ENCODE assay signal across 8 mouse cellular contexts in genomic region chr12:87471964-87472786, GRCm38 (mm10). TPM values are rescaled to one million over a fixed set of nuclear protein-coding genes. Genes with fewer than 3 reads are reported as not detected.
DNase-seq lines count a peak whose midpoint lies in the region; ATAC-seq lines count a peak whose summit lies in the region.

Gene Snw1 (minus strand): TSS chr12:87472274.

- peaks cover 11% of the 10 kb centered on the region for H3K4me1 ChIP-seq in heart, embryonic 10.5 days
- peaks cover 15% of the 10 kb centered on the region for H3K4me1 ChIP-seq in kidney, embryonic 15.5 days

- ATAC-seq in erythroblast, adult 5-6 weeks (replicated peaks; ENCODE audit: low FRiP score, poor library complexity, severe bottlenecking): peak; percentile 96
- ATAC-seq in kidney, embryonic 15.5 days (replicated peaks; ENCODE audit: low FRiP score): peak; percentile 97
- peak; percentile 96 for ATAC-seq in monocyte, adult 5-6 weeks (replicated peaks; ENCODE audit: insufficient number of reproducible peaks, low FRiP score, low TSS enrichment, poor library complexity, severe bottlenecking)

- peak; percentile 93 for DNase-seq in B cell, adult 2 months
- peak; percentile 98 for DNase-seq in brain, adult 2 months (ENCODE audit: low read depth, low spot score)
- peak; percentile 97 for DNase-seq in heart, embryonic 10.5 days (ENCODE audit: low spot score)
- peak; percentile 94 for DNase-seq in liver
- peak; percentile 88 to 95 for DNase-seq in spleen, postnatal 4 days (ENCODE audit: low spot score in 2 of 2)

- H3K36me3 ChIP-seq in heart, embryonic 10.5 days: peaks cover 17% of the 10 kb centered on the region
- peaks cover 26% of the 10 kb centered on the region for H3K36me3 ChIP-seq in kidney, embryonic 15.5 days

- 3% methylated on average over 45 of the region's 45 CpGs for WGBS in heart, embryonic 10.5 days
- WGBS in kidney, embryonic 15.5 days: 3% methylated on average over 45 of the region's 45 CpGs

- H3K4me3 ChIP-seq in heart, embryonic 10.5 days: peak within 1 kb of the TSS; percentile 82
- H3K4me3 ChIP-seq in kidney, embryonic 15.5 days (replicated peaks): peak within 1 kb of the TSS; percentile 74

- peak within 1 kb of the TSS; percentile 80 for H3K9ac ChIP-seq in kidney, embryonic 15.5 days

- peak within 1 kb of the TSS; percentile 93 for H3K27ac ChIP-seq in heart, embryonic 10.5 days
- peak within 1 kb of the TSS; percentile 91 for H3K27ac ChIP-seq in kidney, embryonic 15.5 days

- H3K9me3 ChIP-seq in heart, embryonic 10.5 days: no peaks in the 10 kb centered on the region
- H3K9me3 ChIP-seq in kidney, embryonic 15.5 days (replicated peaks): no peaks in the 10 kb centered on the region

- no peaks in the 10 kb centered on the region for H3K27me3 ChIP-seq in heart, embryonic 10.5 days (ENCODE audit: insufficient read depth, poor library complexity, severe bottlenecking)
- H3K27me3 ChIP-seq in kidney, embryonic 15.5 days: no peaks in the 10 kb centered on the region

- peak within 1 kb of the TSS; percentile 61 for H3K4me2 ChIP-seq in kidney, embryonic 15.5 days

RNA-seq across cellular contexts. Expression of gene Snw1, which starts in this region (rescaled TPM):
- total RNA-seq in erythroblast, adult 5-6 weeks (2015; ENCODE audit: low replicate concordance): 12.1 and 13.8 TPM in 2 replicates
- total RNA-seq in erythroblast, adult 5-6 weeks (2017; ENCODE audit: low replicate concordance): 36.2 and 38.6 TPM in 2 replicates
- polyA plus RNA-seq in heart, embryonic 10.5 days (2016; fragmentation: Nextera tagmentation; extraction: Ambion mirVana): 94.5 and 116 TPM in 2 replicates
- polyA plus RNA-seq in kidney, embryonic 15.5 days (2015; fragmentation: Nextera tagmentation; extraction: Ambion mirVana): 135 and 136 TPM in 2 replicates
- total RNA-seq in monocyte, adult 5-6 weeks (2017): 144 to 150 TPM (median 147 TPM) in 3 replicates

Comparison
In these comparisons a context has a peak if more than half of its experiments do, and no peak if none do; other contexts are left out.
1. Peak in every context shown above with its lines: DNase-seq, ATAC-seq, H3K4me3 ChIP-seq and H3K27ac ChIP-seq.